Mouse (Mus musculus): ENCODE measurements around the gene Cyyr1. TPM values are rescaled to one million over a fixed set of nuclear protein-coding genes. Genes with fewer than 3 reads are reported as not detected.

The Cyyr1 gene
- polyA plus RNA-seq, 1 experiment from 2014 or later, result 3.4 TPM

DNA sequence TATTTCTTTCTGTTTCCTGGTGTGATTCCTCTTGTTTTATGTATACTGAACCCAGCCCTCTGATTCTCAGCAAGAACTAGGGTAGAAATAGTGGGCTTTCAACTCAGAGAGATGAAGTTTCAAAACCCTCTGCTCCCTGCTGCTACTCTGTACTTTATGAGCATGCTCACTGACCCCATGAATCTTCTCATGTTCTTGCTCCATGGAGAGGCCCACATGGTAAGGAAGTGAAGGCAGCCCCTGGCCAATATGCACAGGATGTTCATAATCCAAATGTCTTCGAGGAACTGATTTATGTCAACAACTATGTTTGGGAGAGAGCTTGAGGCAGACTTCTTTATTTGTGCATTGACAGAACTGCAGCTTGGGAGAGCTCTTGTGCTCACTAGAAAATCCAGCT, 106.9 kb downstream of the Cyyr1 start:
- Histone ChIP-seq H3K4me1 (no peaks in the 10 kb centered on the region), H3K4me2 (replicated peaks) (no peak overlapping the region), H3K9ac (no peak overlapping the region), H3K9me3 (no peaks in the 10 kb centered on the region), H3K27me3 (no peaks in the 10 kb centered on the region), H3K27ac (no peak overlapping the region), H3K4me3 (no peak overlapping the region), H3K36me3 (no peaks in the 10 kb centered on the region)
- ATAC-seq (ENCODE audit: low FRiP score, low read depth), result no peak
- 56% methylated on average over 1 of the region's 1 CpGs for WGBS

DNA sequence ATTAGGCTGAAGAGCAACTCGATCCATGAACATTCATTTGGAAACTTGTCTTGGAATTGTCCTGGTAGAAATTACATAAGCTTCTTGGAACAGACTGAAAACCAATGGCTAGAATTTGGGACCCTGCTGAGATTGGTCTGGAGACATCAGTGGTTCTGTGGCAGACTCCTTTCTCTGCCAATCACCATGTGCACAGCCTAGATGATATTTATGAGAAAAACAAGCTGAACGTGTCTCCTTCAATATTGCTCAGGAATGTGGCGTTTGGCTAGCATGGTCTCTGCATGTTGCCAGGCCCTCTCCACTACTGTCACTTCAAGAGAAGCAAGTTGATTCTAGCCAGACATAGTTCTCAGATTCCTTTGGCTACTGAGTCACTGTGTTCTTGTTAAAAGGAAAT, 107.4 kb downstream of the Cyyr1 start:
- Histone ChIP-seq H3K4me3 (no peak overlapping the region), H3K36me3 (no peaks in the 10 kb centered on the region), H3K4me2 (replicated peaks) (no peak overlapping the region), H3K4me1 (no peaks in the 10 kb centered on the region), H3K27me3 (no peaks in the 10 kb centered on the region), H3K9ac (no peak overlapping the region), H3K9me3 (no peaks in the 10 kb centered on the region), H3K27ac (no peak overlapping the region)
- no peak for ATAC-seq (ENCODE audit: low FRiP score, low read depth)
- WGBS, result 70% methylated on average over 3 of the region's 3 CpGs

DNA sequence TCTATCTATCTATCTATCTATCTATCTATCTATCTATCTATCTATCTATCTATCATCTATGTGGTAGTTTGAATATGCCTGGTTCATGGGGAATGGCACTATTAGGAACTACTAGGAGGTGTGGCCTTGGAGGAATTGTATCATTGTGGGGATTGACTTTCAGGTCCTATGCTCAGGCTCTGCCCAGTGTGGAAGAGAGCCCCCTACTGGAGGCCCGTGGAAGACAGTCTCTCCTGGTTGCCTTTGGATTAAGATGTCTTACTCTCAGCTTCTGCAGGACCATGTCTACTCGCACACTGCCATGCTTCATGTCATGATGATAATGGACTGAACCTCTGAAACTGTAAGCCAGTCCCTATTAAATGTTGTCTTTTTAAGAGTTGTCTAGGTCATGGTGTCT, 117.8 kb downstream of the Cyyr1 start:
- WGBS, result 58% methylated on average over 2 of the region's 2 CpGs
- H3K27me3 ChIP-seq, result no peaks in the 10 kb centered on the region
- H3K9ac ChIP-seq, result no peak overlapping the region
- no peak overlapping the region for H3K27ac ChIP-seq
- ATAC-seq (ENCODE audit: low FRiP score, low read depth), result no peak
- no peaks in the 10 kb centered on the region for H3K36me3 ChIP-seq
- no peaks in the 10 kb centered on the region for H3K9me3 ChIP-seq
- H3K4me2 ChIP-seq (replicated peaks), result no peak overlapping the region
- H3K4me3 ChIP-seq, result no peak overlapping the region
- no peaks in the 10 kb centered on the region for H3K4me1 ChIP-seq

DNA sequence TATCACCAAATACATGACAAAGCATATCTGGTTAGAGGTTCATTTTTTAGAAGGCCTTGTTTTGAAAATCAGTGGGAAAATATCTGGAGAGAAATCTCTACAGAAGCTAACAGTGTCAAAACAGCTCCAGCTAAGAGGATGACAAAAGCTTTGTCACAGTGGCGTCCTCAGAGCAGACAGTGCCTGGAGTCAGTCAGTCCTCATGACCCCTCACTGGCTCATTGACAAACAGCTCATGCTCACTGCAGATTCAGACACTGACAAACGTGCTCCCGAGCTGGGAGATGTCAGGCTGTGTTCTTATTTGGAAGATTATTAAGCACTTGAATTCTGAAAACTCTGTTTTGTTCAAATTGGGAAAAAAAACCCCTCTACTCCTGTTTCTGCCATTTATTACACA, 124.0 kb downstream of the Cyyr1 start:
- H3K36me3 ChIP-seq, result no peaks in the 10 kb centered on the region
- no peaks in the 10 kb centered on the region for H3K4me1 ChIP-seq
- no peaks in the 10 kb centered on the region for H3K27me3 ChIP-seq
- WGBS, result 59% methylated on average over 3 of the region's 3 CpGs
- no peaks in the 10 kb centered on the region for H3K9me3 ChIP-seq
- ATAC-seq (ENCODE audit: low FRiP score, low read depth), result no peak
- no peak overlapping the region for H3K9ac ChIP-seq
- H3K4me2 ChIP-seq (replicated peaks), result no peak overlapping the region
- H3K4me3 ChIP-seq, result no peak overlapping the region
- no peak overlapping the region for H3K27ac ChIP-seq

DNA sequence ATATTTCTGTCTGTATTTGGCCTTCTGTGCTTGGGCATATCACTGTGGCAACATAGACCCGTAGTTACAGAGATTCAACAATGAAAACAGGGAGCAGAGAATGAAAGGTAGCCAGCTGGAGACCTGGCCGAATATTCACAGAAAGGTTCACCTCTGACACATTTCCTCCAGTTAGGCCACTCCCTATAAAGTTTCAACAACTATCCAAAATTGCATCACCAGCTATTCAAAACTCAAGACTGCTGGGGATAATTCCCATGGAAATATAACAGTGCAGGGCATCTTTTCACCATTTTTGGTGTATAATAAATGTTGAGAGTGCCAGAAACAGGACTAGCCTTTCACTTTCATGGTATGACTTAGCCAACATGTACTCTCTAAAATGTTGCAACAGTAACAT, 130.3 kb downstream of the Cyyr1 start:
- WGBS, result 77% methylated on average over 2 of the region's 2 CpGs

DNA sequence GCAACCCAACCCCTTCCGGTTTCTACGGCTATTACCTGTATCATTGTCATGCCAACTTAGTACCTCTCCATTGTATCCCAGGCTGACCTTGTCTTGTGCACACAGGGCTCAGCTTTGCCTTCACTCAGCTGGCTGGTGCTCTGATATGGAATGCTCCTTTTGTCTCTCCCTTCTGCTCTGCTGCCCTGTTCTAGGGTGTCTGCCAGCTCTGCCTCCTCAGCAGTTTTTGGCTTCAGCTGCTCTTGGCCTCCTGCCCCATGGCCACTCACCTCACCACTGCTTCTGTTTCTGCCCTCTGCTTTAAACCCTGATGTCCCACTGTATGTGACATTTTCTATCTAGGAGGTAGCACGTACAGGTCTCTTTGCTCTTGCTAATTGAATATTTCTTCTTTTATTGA, 137.8 kb downstream of the Cyyr1 start:
- H3K4me3 ChIP-seq, result no peak overlapping the region
- H3K36me3 ChIP-seq, result no peaks in the 10 kb centered on the region
- H3K27ac ChIP-seq, result no peak overlapping the region
- H3K27me3 ChIP-seq, result no peaks in the 10 kb centered on the region
- H3K4me1 ChIP-seq, result no peaks in the 10 kb centered on the region
- no peak overlapping the region for H3K4me2 ChIP-seq (replicated peaks)
- H3K9ac ChIP-seq, result no peak overlapping the region
- WGBS, result 96% methylated on average over 3 of the region's 3 CpGs
- no peaks in the 10 kb centered on the region for H3K9me3 ChIP-seq
- no peak for ATAC-seq (ENCODE audit: low FRiP score, low read depth)

More for the DNA sequence above, 130.3 kb downstream of the Cyyr1 start:
- Histone ChIP-seq H3K4me3 (no peak overlapping the region), H3K27me3 (no peaks in the 10 kb centered on the region), H3K4me1 (no peaks in the 10 kb centered on the region), H3K4me2 (replicated peaks) (no peak overlapping the region), H3K9ac (no peak overlapping the region), H3K9me3 (no peaks in the 10 kb centered on the region), H3K36me3 (no peaks in the 10 kb centered on the region), H3K27ac (no peak overlapping the region)
- no peak for ATAC-seq (ENCODE audit: low FRiP score, low read depth)

DNA sequence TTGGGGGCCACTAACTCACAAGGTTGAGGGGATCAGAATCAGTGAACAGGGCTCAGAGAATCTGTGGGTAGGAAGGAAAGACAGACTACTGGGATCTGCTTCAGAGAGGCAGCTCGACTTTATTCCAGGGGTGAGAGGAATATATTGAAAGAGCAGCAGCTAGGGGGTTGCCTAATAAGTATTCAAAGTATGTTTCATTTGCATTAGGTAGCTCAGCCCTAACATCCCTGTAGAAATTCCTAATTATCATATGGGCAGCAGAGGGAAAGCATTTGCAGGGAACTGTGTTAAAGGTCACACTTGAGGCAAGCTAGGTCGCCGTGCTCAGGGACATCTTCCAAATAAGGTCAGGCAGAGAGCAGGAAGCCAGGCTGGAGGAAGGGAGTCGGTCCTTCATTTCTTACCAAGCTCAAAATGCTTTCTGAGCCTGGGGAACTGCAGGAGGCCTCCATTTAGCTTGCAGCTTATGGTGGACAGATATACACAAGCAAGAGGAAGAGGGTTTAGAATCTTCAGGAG, 159.7 kb downstream of the Cyyr1 start:
- 16% methylated on average over 4 of the region's 4 CpGs for WGBS
- Histone ChIP-seq H3K9ac (no peak overlapping the region), H3K9me3 (no peaks in the 10 kb centered on the region), H3K27me3 (no peaks in the 10 kb centered on the region), H3K4me1 (no peaks in the 10 kb centered on the region), H3K36me3 (no peaks in the 10 kb centered on the region), H3K4me3 (no peak overlapping the region), H3K27ac (no peak overlapping the region), H3K4me2 (replicated peaks) (no peak overlapping the region)
- no peak for ATAC-seq (ENCODE audit: low FRiP score, low read depth)

DNA sequence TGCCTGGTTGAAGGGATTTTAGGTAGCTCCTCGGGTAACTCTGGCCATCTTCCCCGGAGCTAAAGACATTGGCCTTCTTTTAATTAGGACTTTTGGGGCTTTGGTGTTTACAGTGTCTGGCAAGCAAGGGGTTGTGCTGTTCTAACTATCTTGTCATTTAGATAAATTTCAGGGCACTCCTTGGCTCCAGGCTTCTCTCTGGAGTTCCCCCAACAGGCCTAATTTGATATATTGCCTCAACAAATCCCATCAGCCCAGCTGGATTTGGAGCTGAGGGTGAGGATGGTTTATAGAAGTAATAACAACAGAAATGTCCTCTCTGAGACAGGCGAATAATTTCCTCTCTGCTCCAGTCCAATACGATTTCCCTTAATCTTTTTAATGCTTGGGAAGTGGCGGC, 166.4 kb downstream of the Cyyr1 start:
- H3K4me3 ChIP-seq, result no peak overlapping the region
- WGBS, result 53% methylated on average over 5 of the region's 5 CpGs
- no peaks in the 10 kb centered on the region for H3K4me1 ChIP-seq
- H3K4me2 ChIP-seq (replicated peaks), result no peak overlapping the region
- H3K9ac ChIP-seq, result no peak overlapping the region
- no peaks in the 10 kb centered on the region for H3K9me3 ChIP-seq
- no peaks in the 10 kb centered on the region for H3K27me3 ChIP-seq
- H3K27ac ChIP-seq, result no peak overlapping the region
- no peak for ATAC-seq (ENCODE audit: low FRiP score, low read depth)
- no peaks in the 10 kb centered on the region for H3K36me3 ChIP-seq

Other genes with a start within 250 kb of the Cyyr1 start
- gene Adamts1, start 249.7 kb upstream of the Cyyr1 start, polyA plus RNA-seq (2015; fragmentation: Nextera tagmentation; extraction: Ambion mirVana), result 53.6 TPM in 2 replicates

Data from limb, embryonic 13.5 days (tissue).